ENCODE assay signal across 29 mouse cellular contexts in the genomic region with DNA sequence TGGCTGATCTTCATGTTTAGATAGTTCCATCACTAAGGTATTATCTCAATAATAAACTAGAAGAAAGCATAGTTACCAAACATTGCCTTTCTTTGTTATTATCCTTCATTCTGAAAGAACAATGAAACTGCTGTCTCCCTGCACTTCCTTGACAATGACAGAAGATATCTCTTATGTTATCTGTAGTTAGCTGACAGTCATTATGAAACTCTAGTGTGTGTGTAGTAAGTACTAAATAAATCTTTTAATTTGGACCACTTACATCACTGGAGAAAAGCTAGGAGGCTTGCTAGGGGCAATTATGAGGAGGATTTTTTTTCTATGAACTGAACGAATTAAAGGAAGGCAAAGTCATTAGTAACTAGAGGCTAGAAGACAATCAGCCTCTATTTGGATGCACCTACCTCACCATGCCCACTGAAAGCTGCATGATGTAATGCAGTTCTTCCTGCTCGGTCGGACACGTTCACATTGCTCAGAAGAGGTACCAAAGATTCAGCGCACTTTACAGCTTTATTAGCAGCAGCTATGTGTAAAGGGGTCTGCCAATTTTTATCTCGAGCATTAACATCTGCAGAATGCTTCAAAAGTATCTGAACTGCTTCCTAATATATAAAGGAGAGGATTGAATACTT.
DNase-seq lines count a peak whose midpoint lies in the region; ATAC-seq and TF ChIP-seq lines count a peak whose summit lies in the region.
"Had no signal": no experiment of that assay in that cellular context is flagged by ENCODE, and none has a peak within 500 bp of the region (broad histone marks: within the 10 kb centered on the region; RNA-seq: fewer than 3 reads in every experiment).

No protein-coding gene starts in this region.

- no peaks in the 10 kb centered on the region for H3K27me3 ChIP-seq in forebrain, embryonic 14.5 days (replicated peaks; ENCODE audit: control insufficient read depth, insufficient read depth, low read length)
- H3K27me3 ChIP-seq in forebrain, embryonic 11.5 days (ENCODE audit: control insufficient read depth, insufficient read depth, low read length), result no peaks in the 10 kb centered on the region
- H3K27me3 ChIP-seq: embryonic facial prominence, embryonic 12.5 days; embryonic facial prominence, embryonic 15.5 days; forebrain, embryonic 12.5 days; heart, embryonic 12.5 days; heart, embryonic 15.5 days; hindbrain, embryonic 13.5 days had no signal

- 36% methylated on average over 6 of the region's 6 CpGs for WGBS in forebrain, embryonic 14.5 days
- 80% methylated on average over 6 of the region's 6 CpGs for WGBS in forebrain, embryonic 11.5 days
- 73% methylated on average over 6 of the region's 6 CpGs for WGBS in lung, adult 2 months

- H3K4me1 ChIP-seq in forebrain, embryonic 14.5 days (ENCODE audit: control insufficient read depth, insufficient read depth, low read length), result no peaks in the 10 kb centered on the region
- no peaks in the 10 kb centered on the region for H3K4me1 ChIP-seq in forebrain, embryonic 11.5 days (replicated peaks; ENCODE audit: control insufficient read depth, insufficient read depth, low read length)
- no peaks in the 10 kb centered on the region for H3K4me1 ChIP-seq in lung, adult 2 months (ENCODE audit: control insufficient read depth, insufficient read depth, low read length)
- H3K4me1 ChIP-seq: embryonic facial prominence, embryonic 12.5 days; embryonic facial prominence, embryonic 15.5 days; forebrain, embryonic 12.5 days; hindbrain, embryonic 10.5 days; hindbrain, embryonic 13.5 days had no signal

- no peak overlapping the region for H3K4me3 ChIP-seq in forebrain, embryonic 14.5 days (ENCODE audit: low read depth, low read length)
- H3K4me3 ChIP-seq in forebrain, embryonic 11.5 days (ENCODE audit: low read depth, low read length), result no peak overlapping the region
- no peak overlapping the region for H3K4me3 ChIP-seq in lung, adult 2 months (replicated peaks; ENCODE audit: extremely low read depth, low read depth, low read length)
- H3K4me3 ChIP-seq: embryonic facial prominence, embryonic 12.5 days; embryonic facial prominence, embryonic 15.5 days; forebrain, embryonic 12.5 days; heart, embryonic 12.5 days; heart, embryonic 15.5 days; hindbrain, embryonic 10.5 days; hindbrain, embryonic 13.5 days had no signal

- no peak overlapping the region for H3K27ac ChIP-seq in forebrain, embryonic 14.5 days (ENCODE audit: low read depth, low read length)
- H3K27ac ChIP-seq in forebrain, embryonic 11.5 days (ENCODE audit: low read depth, low read length), result no peak overlapping the region
- H3K27ac ChIP-seq: embryonic facial prominence, embryonic 12.5 days; embryonic facial prominence, embryonic 15.5 days; forebrain, embryonic 12.5 days; heart, embryonic 15.5 days; hindbrain, embryonic 10.5 days; hindbrain, embryonic 13.5 days had no signal

- DNase-seq in forebrain, embryonic 14.5 days (ENCODE audit: low spot score), result peak; percentile 8
- DNase-seq in forebrain, embryonic 11.5 days (ENCODE audit: low spot score), result no peak
- peak; percentile 41 for DNase-seq in Muller cell, postnatal 12 days (ENCODE audit: inconsistent ontology term)
- peak; percentile 60 for DNase-seq in induced T-regulatory cell, adult 2 months (ENCODE audit: low read depth)
- no peak for DNase-seq in lung, adult 2 months
- DNase-seq in embryo, embryonic 9.5 days (ENCODE audit: extremely low spot score), result no peak
- no peak for DNase-seq in layer of hippocampus, postnatal 36 days
- DNase-seq: adrenal gland, postnatal 10 days; adrenal gland, postnatal 36 days; cerebellum, adult 11 months; cerebellum, adult 2 months; cerebellum, adult 9-11 months; gastrocnemius, postnatal 10 days; heart, adult 11 months; heart, postnatal 10 days; heart, postnatal 36 days; kidney, adult 2 months had no signal

- TF ChIP-seq POLR2A in lung, adult 2 months (IDR thresholded peaks at IDR 0.05; ENCODE audit: borderline replicate concordance, extremely low read depth, low read depth, low read length), result no peak

- no peaks in the 10 kb centered on the region for H3K9me3 ChIP-seq in forebrain, embryonic 14.5 days (replicated peaks; ENCODE audit: control insufficient read depth, low read length)
- H3K9me3 ChIP-seq in forebrain, embryonic 11.5 days (ENCODE audit: control insufficient read depth, low read length), result no peaks in the 10 kb centered on the region
- H3K9me3 ChIP-seq: embryonic facial prominence, embryonic 12.5 days; embryonic facial prominence, embryonic 15.5 days; forebrain, embryonic 12.5 days; G1E; heart, embryonic 12.5 days; heart, embryonic 15.5 days; hindbrain, embryonic 10.5 days; hindbrain, embryonic 13.5 days had no signal

- TF ChIP-seq CTCF in lung, adult 2 months (IDR thresholded peaks at IDR 0.05; ENCODE audit: insufficient read depth, low read length), result no peak

- no peak overlapping the region for H3K9ac ChIP-seq in forebrain, embryonic 14.5 days (ENCODE audit: low read length)
- H3K9ac ChIP-seq in forebrain, embryonic 11.5 days (ENCODE audit: low read length), result no peak overlapping the region
- H3K9ac ChIP-seq: embryonic facial prominence, embryonic 12.5 days; embryonic facial prominence, embryonic 15.5 days; forebrain, embryonic 12.5 days; heart, embryonic 12.5 days; heart, embryonic 15.5 days; hindbrain, embryonic 13.5 days had no signal

- H3K4me2 ChIP-seq in forebrain, embryonic 14.5 days (ENCODE audit: low read length), result no peak overlapping the region
- H3K4me2 ChIP-seq in forebrain, embryonic 11.5 days (ENCODE audit: low read depth, low read length, severe bottlenecking), result no peak overlapping the region
- H3K4me2 ChIP-seq: embryonic facial prominence, embryonic 12.5 days; embryonic facial prominence, embryonic 15.5 days; forebrain, embryonic 12.5 days; heart, embryonic 12.5 days; heart, embryonic 15.5 days; hindbrain, embryonic 13.5 days had no signal

- peaks cover 13% of the 10 kb centered on the region for H3K36me3 ChIP-seq in forebrain, embryonic 14.5 days (ENCODE audit: control insufficient read depth, insufficient read depth, low read length)
- H3K36me3 ChIP-seq in forebrain, embryonic 11.5 days (ENCODE audit: control insufficient read depth, insufficient read depth, low read length), result no peaks in the 10 kb centered on the region

- no peak for ATAC-seq in forebrain, embryonic 14.5 days
- ATAC-seq in forebrain, embryonic 11.5 days (replicated peaks; ENCODE audit: low FRiP score), result no peak
- peak; percentile 37 for ATAC-seq in CD4-positive, CD25-positive, alpha-beta regulatory T cell, adult 4 months
- ATAC-seq: forebrain, embryonic 16.5 days; hindbrain, embryonic 16.5 days; intestine, postnatal 0 days had no signal

Comparison
In these comparisons a context has a peak if more than half of its experiments do, and no peak if none do; other contexts are left out.
1. DNase-seq: peak in forebrain, embryonic 14.5 days (single experiment), Muller cell, postnatal 12 days (single experiment) and induced T-regulatory cell, adult 2 months (single experiment); none in forebrain, embryonic 11.5 days (single experiment), lung, adult 2 months (single experiment), embryo, embryonic 9.5 days (single experiment) and layer of hippocampus, postnatal 36 days (0 of 2).